Mouse (Mus musculus): Measurements from ENCODE around the gene Ankmy1. TPM values are rescaled to one million over a fixed set of nuclear protein-coding genes. Genes with fewer than 3 reads are reported as not detected.

Ankmy1 gene
- total RNA-seq, 2 experiments from 2014 or later = 0.15 TPM; not detected in 1

DNA sequence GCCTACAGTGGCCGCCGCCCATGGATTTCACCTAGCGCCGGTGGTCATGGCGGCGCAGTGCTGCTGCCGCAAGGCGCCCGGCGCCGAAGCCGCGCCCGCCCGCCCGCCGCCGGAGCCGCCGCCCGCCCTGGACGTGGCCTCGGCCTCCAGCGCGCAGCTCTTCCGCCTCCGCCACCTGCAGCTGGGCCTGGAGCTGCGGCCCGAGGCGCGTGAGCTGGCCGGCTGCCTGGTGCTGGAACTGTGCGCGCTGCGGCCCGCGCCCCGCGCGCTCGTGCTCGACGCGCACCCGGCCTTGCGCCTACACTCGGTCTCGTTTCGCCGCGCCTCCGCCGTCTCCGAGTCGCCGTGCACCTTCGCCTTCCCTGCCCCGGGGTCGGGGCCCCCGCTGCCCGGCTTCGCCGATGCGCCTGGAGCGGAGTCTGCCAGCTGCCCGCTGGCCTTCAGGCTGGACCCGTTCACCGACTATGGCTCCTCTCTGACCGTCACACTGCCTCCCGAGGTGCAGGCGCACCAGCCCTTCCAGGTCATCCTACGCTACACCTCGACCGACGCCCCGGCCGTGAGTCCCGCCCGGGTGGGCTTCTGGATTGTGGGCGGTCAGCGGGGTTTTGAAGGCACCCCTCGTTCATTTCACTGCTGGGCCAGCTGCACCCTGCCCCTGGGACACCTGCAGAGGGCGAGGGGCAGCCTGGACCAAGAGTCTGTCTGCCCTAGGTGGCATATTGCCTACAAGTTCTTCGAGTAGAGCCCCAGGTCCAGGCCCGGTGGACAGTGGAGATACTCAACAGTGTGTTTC is 8.4 kb upstream of the Ankmy1 start:
- DNase-seq = peak; percentile 67 to 68

DNA sequence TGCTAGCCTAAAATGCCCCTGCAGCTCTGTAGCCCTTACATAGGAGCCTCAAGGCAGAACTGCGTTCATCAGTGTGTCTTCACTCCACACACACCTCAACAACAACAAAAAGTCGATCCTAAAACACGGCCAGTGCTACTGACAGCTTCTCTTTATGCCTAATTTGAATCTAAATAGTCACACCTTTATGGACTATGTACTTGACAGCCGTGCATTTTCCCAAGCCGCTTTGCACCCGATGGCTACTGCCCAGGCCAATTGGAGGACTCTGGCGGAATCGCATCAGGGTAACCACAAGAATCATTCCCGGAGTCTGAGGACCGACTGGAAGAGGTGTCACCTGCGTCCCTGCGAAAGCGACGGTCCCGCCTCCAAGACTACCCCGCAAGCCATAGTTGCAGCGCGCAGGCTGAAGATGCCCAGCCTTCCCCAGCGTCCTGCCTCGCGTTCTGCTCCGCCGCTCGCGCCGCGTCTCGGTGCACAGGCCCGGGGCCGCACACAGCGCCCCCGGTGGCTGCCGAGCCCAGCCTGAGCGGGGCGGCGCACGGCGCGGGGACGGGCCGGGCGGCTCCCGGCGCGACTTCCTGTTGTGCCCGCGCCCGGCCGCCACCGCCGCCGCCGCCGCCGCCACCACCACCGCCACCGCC is 7.7 kb upstream of the Ankmy1 start, which contains the start of gene Rnpepl1:
TSS of gene Rnpepl1 (plus strand) at position 545 of the 647 bp plus-strand sequence.
- peak; percentile 73 to 81 for DNase-seq

DNA sequence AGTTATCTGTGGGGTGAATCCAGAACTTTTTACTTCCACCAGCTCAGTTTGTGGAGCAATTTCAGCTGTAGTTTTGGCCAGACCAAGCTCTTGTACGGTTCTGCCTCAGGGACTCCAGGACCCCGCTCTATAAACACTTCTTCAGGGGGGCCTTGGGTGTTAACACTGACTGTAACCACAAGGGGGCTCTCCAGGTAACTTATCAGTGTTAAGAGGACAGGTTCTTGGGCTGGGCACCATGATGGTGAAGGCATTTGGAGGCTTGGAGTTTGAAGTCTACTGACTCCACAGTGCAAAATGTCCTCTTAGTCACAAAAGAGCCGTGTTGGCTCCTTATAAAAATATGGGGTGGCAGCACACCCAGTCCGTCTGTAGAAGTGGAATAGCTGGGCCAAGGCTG is 6.4 kb upstream of the Ankmy1 start:
- no peak for DNase-seq

DNA sequence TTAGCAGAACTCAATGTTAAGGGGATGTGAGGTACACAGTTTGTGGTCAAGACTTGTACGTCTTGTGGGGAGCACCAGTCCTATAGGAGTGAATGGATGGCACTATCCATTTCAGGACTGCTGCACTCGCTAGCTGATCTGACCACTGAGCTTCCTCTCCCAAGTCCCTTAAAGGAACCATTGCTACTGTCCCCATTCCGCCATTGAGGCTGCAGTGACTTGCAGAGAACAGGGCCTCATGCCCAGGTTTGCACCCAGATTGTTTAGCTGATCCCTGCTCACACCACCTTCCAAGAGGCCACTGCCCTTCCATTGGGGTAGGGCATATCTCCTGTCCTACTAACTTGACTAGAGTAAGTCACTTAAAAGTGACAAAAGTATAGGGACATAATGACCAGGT is 6.0 kb upstream of the Ankmy1 start:
- DNase-seq = no peak

DNA sequence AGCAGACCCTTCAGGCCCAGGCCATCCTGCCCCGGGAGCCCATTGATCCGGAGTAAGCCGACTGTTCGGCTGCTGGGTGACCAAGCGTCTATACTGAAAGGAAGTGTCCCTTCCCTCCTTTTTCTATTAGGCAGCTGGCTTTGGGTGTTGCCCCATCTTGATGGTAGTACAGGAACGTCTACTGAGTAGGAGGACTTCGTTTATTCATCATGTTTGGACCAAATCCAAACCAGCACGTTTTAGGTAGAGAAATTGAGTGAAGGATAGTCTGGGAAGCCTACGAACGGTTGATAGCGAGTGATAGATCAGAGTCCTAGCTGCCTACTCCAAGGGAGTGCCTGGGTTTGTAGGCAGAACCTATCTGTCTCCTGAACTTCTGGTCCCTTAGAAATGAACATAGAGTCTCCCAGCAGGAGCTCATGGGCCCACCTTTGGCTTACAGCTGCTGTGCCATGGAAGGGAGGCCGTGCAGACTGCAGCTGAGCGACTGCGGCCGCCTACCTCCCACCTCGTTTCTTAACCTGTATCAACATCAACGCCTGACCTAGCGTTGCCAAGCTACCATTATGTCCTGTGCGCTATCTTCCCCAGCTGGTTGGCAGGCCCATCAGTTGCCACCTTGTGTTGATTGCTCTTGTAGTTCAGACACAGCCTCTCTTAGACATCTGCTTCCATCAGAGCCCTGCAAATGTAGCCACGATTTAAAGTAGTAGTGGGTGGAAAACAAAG is 5.1 kb upstream of the Ankmy1 start:
- no peak for DNase-seq

DNA sequence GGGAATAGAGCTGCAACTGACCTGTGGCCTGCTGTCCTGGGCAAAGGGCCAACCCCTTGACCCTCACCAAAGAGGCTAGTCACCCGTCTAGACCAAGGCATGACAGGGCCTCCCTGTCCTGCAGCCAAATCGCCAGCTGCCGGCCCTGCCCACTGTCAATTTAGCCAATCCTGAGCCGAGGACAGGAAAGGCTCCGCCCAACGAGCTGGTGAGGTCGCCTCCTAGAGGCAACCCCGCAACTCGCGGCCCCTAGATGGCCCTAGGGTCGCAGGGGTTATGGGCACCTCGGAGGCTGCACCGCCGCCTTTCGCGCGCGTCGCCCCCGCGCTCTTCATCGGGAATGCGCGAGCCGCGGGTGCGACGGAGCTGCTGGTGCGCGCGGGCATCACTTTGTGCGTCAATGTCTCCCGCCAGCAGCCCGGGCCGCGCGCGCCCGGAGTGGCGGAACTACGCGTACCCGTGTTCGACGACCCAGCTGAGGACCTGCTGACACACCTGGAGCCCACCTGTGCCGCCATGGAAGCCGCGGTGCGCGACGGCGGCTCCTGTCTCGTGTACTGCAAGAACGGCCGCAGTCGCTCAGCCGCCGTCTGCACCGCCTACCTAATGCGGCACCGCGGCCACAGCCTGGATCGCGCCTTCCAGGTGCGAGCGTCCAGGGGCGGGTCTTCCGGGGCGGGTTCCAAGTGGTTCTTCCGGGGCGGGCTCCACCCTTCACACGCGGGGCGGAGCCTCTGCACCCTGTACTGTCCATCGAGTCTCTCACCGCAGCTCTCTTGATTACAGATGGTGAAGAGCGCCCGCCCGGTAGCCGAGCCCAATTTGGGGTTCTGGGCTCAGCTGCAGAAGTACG is 4.3 kb upstream of the Ankmy1 start, which contains the start of gene Dusp28:
TSS of gene Dusp28 (plus strand) at position 203 of the 853 bp plus-strand sequence.
- peak; percentile 77 to 80 for DNase-seq

DNA sequence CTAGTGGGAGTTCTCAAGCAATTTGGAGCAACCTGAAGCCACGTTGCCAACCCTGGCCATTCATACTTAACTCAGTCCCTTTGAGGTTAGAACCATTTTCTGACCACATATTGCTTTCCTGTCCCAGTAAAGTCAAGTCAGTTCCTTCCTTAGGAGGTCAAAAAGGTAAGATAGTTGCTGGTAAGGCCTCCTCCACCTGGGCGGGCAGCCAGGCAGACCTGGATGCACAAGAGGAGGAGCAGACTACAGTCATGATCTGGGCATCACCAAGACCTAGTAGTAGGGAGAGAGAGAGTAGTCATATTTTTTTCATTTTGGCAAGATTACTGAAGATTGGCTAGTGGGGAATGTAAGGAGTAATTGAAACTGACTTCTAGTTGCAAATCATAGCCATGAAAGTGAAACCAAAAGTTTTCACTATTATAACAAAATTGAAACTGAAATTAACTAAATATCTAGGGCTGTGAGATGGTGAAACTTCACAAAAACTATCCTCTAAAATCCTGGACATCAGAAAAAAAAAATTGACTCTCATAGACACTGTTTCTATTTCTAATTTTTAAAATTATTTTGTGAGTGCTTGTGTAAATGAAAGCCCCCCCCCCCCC is 3.1 kb upstream of the Ankmy1 start:
- no peak for DNase-seq

DNA sequence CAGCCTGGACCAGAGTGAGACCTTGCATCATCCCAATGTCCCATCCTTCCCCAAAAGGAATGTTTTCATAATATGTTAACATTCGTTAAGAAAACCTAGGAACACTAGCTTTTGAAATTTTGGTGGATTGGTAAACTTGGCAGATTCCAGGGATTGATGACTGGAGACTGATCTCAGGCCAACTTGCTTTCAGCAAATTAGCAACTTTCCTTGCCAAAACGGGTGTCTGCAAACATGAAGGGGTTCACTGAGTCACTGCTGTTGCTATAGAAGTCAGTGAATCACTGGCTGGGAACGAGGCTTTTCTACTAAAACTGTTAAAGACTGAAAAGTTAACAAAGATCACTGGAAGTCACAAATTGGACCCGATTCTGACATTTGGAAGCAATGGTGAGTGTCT is 921 bp upstream of the Ankmy1 start:
- no peak for DNase-seq

DNA sequence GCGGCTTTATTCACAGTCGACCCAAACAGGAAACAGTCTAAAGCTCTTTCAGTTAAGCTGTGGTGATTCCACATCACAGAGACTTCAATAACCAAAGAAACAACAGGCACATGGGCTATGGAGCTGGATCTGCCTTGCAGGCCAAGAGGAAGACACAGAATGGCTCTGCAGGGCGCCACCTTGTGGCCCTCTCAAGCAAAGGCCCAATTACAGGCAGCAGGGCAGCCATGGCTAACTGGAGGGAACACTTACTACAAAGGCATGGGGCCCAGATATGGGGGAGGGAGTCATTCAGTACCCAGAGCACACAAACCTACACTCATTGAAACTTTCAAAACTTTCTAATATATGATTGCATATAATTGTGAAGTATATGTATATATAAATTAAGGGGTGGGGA is 7.6 kb downstream of the Ankmy1 start:
- DNase-seq = peak; percentile 72 to 74

DNA sequence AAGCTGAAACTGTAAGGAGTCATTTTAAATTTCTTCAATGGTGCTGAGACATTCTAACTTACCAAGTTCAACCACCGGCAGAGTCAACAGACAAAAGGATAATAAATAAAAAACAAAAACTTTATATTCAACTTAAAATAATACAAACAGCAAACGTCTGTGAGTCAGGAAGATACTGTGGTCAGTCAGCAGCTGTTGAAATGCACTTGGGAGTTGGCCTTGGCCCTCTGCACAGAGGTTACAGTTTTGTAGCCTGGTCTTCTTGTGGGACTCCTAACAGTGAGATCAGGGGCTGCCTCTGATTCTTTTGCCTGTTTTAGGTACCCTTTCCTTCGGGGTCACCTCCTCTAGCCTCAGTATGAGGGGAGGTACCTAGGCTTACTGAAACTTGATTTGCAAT is 8.8 kb downstream of the Ankmy1 start:
- DNase-seq = no peak

DNA sequence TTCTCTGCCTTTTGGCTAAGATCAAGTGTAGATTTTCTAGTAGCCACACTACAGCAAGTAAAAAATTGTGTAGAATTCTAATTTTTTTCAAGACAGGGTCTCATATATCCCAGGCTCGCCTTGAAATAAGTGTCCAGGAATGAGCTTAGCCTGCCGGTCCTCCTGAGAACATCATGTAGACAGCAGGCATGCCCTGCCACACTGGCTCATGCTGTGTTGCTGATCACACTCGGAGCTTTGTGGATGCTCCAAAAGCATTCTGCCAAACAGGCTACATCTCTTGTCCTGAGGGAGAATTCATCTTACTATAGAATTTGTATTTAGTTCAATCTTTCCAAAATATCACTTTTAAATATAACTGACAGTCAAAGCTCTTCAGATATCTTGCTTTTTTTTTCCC is 9.9 kb downstream of the Ankmy1 start:
- no peak for DNase-seq

DNA sequence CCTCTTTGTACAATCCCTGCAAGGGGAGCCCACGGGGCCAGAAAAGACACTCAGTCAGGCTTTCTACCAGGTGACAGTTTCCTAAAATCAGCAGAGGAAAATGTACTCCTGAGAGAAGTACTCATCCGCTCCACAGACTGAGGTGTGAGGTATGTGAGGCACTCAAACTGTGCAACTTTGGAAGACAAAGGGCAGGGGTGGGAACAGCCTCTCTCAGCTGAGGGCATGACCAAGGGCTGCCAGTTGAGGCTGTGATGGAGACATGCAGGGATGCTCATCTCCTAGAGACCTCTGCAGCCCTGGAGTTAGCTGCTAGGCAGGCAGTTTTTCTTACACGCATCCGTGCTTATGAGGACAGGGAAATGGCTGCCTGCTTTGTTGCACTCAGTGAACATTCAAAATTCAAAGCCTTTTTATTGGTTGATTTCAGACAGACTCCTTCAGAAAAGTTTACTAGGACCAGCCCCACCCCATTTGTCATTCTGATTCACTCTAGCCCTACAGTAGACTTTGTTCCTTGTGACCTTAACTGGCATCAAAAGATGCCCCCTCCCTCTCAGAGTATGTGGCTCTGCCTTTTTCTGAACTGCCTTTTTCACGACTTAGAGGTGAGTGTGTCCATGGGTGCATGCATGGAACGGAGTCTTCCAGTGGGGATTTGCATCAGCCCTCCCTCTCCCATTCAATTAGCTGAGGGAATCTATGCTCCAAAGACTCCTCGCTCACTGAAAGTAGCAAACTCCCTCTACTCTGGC is 13.6 kb downstream of the Ankmy1 start:
- no peak for DNase-seq

DNA sequence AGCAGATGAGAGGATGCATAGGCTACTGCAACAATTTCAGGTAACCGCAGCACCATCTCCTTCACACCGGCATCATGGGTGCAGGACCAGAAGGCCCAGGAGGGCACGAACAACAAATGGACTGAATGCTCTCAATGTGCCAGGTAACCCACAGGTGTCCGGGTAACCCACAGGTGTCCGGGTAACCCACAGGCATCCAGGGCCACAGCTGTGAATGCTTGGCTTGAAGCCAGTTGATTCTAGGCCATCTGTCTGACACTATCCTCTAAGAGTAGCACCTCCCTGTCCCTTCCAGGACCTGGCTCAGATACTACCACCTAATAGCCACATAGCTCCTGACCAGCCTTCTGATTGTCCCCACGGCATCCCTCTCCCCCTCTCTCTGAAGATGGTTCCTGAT is 20.7 kb downstream of the Ankmy1 start:
- no peak for DNase-seq

DNA sequence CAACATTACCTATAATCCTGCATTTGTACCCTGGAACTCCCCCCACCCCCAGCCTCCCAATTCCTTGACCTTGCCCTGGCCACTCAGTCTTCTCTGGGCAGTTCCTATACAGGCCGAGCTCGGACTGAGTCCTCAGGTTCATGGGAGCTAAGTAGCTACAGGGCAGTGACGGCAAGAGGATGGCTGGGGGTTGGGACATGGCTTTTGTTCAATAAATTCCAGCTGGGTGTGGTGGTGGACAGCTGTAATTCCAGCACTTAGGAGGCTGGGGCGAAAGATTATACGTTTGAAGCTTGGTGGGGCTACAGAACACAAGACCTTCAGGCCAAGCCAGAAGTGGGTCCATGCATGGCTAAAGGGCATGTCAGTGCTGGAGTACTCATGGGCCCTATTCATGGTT is 22.6 kb downstream of the Ankmy1 start:
- DNase-seq = no peak

DNA sequence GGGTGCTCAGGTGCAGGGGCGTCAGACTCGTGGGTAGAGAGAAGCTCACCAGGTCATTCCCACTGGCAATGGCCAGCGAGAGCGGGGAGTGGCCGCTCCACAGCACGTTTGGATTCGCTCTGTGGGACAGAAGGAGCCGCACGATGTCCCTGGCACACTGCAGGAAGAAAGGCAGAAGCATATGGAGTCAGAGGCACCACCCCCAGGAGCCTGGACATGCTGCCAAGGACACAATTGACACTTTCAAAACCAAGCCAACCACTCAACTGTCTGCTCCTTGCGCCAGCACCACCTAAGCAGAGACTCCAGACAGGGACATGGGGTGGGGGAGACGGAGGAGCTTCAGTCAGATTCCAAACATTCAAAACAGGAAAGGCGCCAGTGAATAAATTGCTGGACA is 23.4 kb downstream of the Ankmy1 start:
- peak; percentile 54 to 60 for DNase-seq

DNA sequence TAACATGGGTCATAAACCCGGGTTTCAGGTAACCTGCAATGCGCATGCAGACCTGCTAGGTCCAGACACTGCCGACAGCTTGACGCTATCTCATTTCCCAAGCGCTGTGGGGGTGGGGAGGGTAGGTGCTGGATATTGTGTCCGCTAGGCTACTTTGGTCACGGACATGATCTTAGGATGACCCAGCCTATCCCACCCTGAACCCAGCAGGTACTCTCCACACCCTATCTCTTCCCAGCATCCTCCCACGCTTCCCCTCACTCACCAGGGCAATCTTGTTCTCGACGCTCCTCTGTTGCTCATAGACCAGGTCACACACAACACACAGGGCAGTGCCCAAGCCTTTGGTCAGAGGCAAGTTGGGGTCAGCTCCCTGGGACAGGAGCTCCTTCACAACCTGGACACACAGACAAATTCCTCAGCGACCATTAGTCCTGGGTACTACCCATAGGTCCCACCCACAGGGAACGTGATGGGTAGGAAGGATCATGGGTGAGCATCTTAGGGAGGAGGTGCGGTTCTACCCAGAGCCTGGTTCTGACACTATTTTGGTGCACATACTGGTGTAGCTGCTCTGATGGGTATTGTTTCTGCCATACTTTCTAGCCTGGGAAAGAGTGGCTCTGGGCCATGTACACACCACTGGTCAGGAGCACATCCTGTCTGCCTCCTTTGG is 24.5 kb downstream of the Ankmy1 start:
- no peak for DNase-seq

DNA sequence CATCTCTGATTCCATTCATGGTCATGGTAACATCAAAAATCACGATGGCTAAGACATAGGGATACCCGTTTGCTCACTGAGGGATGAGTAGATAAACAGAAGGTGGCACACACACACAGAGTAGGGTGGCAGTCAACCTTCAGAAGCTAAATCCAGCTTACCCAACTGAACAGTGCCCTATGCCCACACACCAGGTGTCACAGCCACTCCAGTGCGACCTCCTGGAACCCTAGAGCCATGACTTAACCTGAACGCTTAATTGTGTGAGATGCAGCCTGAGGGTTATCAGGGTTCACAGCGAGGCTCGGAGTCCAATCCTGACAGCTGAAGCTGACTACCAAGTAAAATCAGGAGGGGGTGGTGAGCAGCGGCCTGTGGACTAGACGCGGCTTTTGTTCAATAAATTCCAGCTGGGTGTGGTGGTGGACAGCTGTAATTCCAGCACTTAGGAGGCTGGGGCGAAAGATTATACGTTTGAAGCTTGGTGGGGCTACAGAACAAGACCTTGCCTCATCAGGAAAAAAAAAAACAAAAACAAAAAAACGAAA is 25.2 kb downstream of the Ankmy1 start:
- DNase-seq = no peak

DNA sequence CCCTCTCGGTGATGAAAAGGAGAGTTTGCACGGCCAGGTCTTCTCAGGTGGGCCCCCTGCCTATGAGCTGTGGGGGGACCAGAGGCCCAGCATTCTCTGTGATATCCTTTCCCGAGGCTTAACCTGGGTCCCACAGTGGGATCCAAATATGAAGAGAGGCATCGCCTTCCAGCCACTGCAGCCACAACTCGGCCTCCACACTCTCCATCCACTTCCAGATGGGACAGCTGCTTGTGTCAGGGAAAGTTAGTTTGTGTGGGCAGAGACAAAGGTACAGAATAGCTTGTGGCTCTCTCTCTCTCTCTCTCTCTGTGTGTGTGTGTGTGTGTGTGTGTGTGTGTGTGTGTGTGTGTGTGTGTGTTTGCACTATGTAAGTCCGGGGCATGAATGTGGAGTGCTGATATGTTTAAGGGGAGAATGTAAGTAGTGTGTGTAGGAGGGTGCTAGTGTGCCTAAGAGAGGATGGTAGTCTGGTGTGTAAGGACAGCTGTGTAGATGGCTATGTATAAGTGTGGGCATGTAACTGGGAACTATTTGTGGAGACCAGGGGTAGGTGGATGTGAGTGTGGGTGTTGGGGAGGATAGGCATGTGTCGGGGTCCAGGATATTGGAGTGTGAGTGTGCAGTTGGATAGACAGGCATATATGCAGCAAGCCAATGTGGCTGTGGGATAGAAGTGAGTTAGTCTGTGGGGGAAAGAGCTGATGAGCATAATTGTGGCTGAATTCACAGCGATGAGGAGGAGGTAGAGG is 27.2 kb downstream of the Ankmy1 start:
- DNase-seq = no peak

DNA sequence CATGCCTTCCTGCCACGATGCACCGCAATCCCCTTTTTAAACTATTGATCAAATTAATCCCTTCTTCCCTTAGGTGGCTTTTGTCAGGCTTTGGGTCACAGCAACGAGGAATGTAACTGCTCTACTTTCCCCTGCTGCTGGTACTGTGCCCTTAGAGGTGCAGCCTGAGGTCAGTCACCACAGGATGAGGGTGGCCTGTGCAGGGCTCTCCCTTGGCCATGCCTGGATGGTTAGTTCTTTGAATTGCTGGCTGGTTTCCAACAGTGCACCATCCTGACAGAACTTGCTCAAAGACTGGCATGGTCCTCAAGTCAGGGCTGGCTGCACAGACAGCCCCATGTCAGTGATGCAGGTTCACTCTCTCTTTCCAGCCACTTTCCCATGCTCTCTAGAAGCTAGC is 28.7 kb downstream of the Ankmy1 start:
- DNase-seq = no peak
